Mouse (Mus musculus): ENCODE results near the gene Sh3gl3. TPM values are rescaled to one million over a fixed set of nuclear protein-coding genes. Genes with fewer than 3 reads are reported as not detected.

The Sh3gl3 gene
- total and polyA plus RNA-seq, 3 experiments, result 0.22 TPM; not detected in 2

- no peaks in the 10 kb centered on the region for H3K36me3 ChIP-seq (replicated peaks)
- ATAC-seq (ENCODE audit: extremely low read depth, insufficient number of reproducible peaks, low FRiP score, poor library complexity, severe bottlenecking), result no peak
- TF ChIP-seq GATA1 (IDR thresholded peaks at IDR 0.05; ENCODE audit: borderline replicate concordance, low read length) (no peak), GATA2 (IDR thresholded peaks at IDR 0.05; ENCODE audit: borderline replicate concordance, low read depth, low read length) (no peak), POLR2AphosphoS5 (IDR thresholded peaks at IDR 0.05; ENCODE audit: insufficient replicate concordance, low read depth, low read length) (no peak), TAL1 (conservative IDR thresholded peaks at IDR 0.05; ENCODE audit: low read depth, low read length) (no peak), CTCF (IDR thresholded peaks at IDR 0.05; ENCODE audit: low read depth, low read length) (no peak)
- H3K9me3 ChIP-seq (replicated peaks), result peaks cover 57% of the 10 kb centered on the region
- no peaks in the 10 kb centered on the region for H3K4me1 ChIP-seq (ENCODE audit: insufficient read depth, low read depth, low read length)
- no peaks in the 10 kb centered on the region for H3K27me3 ChIP-seq (ENCODE audit: insufficient read depth, low read length)
- H3K4me3 ChIP-seq (ENCODE audit: low read depth, low read length), result no peak overlapping the region
- no peak for DNase-seq (ENCODE audit: low spot score)
Measured at GRCm38 (mm10) chr7:82338532-82338931, 164.9 kb downstream of the Sh3gl3 start.

- Histone ChIP-seq H3K4me3 (ENCODE audit: low read depth, low read length) (no peak overlapping the region), H3K27me3 (ENCODE audit: insufficient read depth, low read length) (no peaks in the 10 kb centered on the region), H3K9me3 (replicated peaks) (peaks cover 50% of the 10 kb centered on the region), H3K4me1 (ENCODE audit: insufficient read depth, low read depth, low read length) (no peaks in the 10 kb centered on the region), H3K36me3 (replicated peaks) (no peaks in the 10 kb centered on the region)
- DNase-seq (ENCODE audit: low spot score) (no peak), ATAC-seq (ENCODE audit: extremely low read depth, insufficient number of reproducible peaks, low FRiP score, poor library complexity, severe bottlenecking) (no peak)
- TF ChIP-seq CTCF (IDR thresholded peaks at IDR 0.05; ENCODE audit: low read depth, low read length), result no peak
- TF ChIP-seq GATA2 (IDR thresholded peaks at IDR 0.05; ENCODE audit: borderline replicate concordance, low read depth, low read length), result no peak
- no peak for TF ChIP-seq POLR2AphosphoS5 (IDR thresholded peaks at IDR 0.05; ENCODE audit: insufficient replicate concordance, low read depth, low read length)
- TF ChIP-seq GATA1 (IDR thresholded peaks at IDR 0.05; ENCODE audit: borderline replicate concordance, low read length), result no peak
- TF ChIP-seq TAL1 (conservative IDR thresholded peaks at IDR 0.05; ENCODE audit: low read depth, low read length), result no peak
Measured at GRCm38 (mm10) chr7:82339214-82339613, 165.6 kb downstream of the Sh3gl3 start.

GRCm38 (mm10) chr7:82341476-82341875 lies 167.8 kb downstream of the Sh3gl3 start:
- Histone ChIP-seq H3K36me3 (replicated peaks) (no peaks in the 10 kb centered on the region), H3K27me3 (ENCODE audit: insufficient read depth, low read length) (no peaks in the 10 kb centered on the region), H3K4me1 (ENCODE audit: insufficient read depth, low read depth, low read length) (no peaks in the 10 kb centered on the region), H3K9me3 (replicated peaks) (peaks cover 33% of the 10 kb centered on the region), H3K4me3 (ENCODE audit: low read depth, low read length) (no peak overlapping the region)
- no peak for DNase-seq (ENCODE audit: low spot score)
- TF ChIP-seq GATA1 (IDR thresholded peaks at IDR 0.05; ENCODE audit: borderline replicate concordance, low read length), result no peak
- TF ChIP-seq TAL1 (conservative IDR thresholded peaks at IDR 0.05; ENCODE audit: low read depth, low read length), result no peak
- no peak for TF ChIP-seq GATA2 (IDR thresholded peaks at IDR 0.05; ENCODE audit: borderline replicate concordance, low read depth, low read length)
- TF ChIP-seq CTCF (IDR thresholded peaks at IDR 0.05; ENCODE audit: low read depth, low read length), result no peak
- no peak for TF ChIP-seq POLR2AphosphoS5 (IDR thresholded peaks at IDR 0.05; ENCODE audit: insufficient replicate concordance, low read depth, low read length)
- ATAC-seq (ENCODE audit: extremely low read depth, insufficient number of reproducible peaks, low FRiP score, poor library complexity, severe bottlenecking), result no peak

DNA sequence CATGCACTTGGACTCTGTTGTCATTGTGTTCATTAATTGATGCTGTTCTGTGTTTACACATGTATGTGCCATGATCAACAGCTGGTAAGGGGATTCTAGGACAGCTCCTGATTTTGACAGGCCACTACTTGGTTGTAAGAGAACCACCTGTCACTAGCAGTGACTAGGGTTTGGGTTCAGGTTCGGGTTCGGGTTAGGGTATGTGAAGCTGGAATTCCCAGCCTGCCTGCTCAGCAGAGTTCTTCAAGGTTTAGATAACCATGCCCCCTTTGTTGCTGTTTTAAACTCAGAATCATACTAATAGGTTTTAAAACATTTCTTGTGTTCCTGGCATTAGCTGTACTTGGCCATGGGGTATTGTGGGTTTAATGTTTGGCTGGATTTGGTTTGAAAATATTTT lies 173.1 kb downstream of the Sh3gl3 start:
- no peak overlapping the region for H3K4me3 ChIP-seq (ENCODE audit: low read depth, low read length)
- no peaks in the 10 kb centered on the region for H3K27me3 ChIP-seq (ENCODE audit: insufficient read depth, low read length)
- DNase-seq (ENCODE audit: low spot score) (no peak), ATAC-seq (ENCODE audit: extremely low read depth, insufficient number of reproducible peaks, low FRiP score, poor library complexity, severe bottlenecking) (no peak)
- TF ChIP-seq CTCF (IDR thresholded peaks at IDR 0.05; ENCODE audit: low read depth, low read length), result no peak
- no peak for TF ChIP-seq POLR2AphosphoS5 (IDR thresholded peaks at IDR 0.05; ENCODE audit: insufficient replicate concordance, low read depth, low read length)
- no peak for TF ChIP-seq GATA2 (IDR thresholded peaks at IDR 0.05; ENCODE audit: borderline replicate concordance, low read depth, low read length)
- no peak for TF ChIP-seq GATA1 (IDR thresholded peaks at IDR 0.05; ENCODE audit: borderline replicate concordance, low read length)
- no peak for TF ChIP-seq TAL1 (conservative IDR thresholded peaks at IDR 0.05; ENCODE audit: low read depth, low read length)
- H3K4me1 ChIP-seq (ENCODE audit: insufficient read depth, low read depth, low read length), result no peaks in the 10 kb centered on the region
- H3K9me3 ChIP-seq (replicated peaks), result peaks cover 17% of the 10 kb centered on the region
- H3K36me3 ChIP-seq (replicated peaks), result no peaks in the 10 kb centered on the region

DNA sequence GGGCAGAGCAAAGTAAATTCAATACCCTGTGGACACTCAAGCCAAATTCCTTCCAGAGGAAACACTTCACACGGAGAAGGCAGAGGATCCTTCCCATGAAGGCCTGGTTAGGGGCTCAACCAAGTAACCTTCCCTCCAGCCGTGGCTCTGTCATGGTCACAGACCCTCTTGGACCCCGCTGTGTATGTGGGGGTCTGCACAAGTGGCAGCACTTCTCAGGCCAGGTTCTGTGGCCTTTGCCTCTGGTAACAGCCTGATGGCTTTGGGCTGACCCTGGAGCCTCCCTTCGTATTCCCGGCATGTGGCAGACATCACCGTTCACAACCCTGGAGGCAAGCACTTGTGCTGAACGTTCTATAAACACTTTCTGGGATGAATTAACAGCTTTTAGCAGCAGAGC lies 176.2 kb downstream of the Sh3gl3 start:
- H3K27me3 ChIP-seq (ENCODE audit: insufficient read depth, low read length), result no peaks in the 10 kb centered on the region
- H3K36me3 ChIP-seq (replicated peaks), result no peaks in the 10 kb centered on the region
- ATAC-seq (ENCODE audit: extremely low read depth, insufficient number of reproducible peaks, low FRiP score, poor library complexity, severe bottlenecking) (no peak), DNase-seq (ENCODE audit: low spot score) (no peak)
- no peak for TF ChIP-seq GATA2 (IDR thresholded peaks at IDR 0.05; ENCODE audit: borderline replicate concordance, low read depth, low read length)
- peaks cover 20% of the 10 kb centered on the region for H3K9me3 ChIP-seq (replicated peaks)
- H3K4me3 ChIP-seq (ENCODE audit: low read depth, low read length), result no peak overlapping the region
- H3K4me1 ChIP-seq (ENCODE audit: insufficient read depth, low read depth, low read length), result no peaks in the 10 kb centered on the region

DNA sequence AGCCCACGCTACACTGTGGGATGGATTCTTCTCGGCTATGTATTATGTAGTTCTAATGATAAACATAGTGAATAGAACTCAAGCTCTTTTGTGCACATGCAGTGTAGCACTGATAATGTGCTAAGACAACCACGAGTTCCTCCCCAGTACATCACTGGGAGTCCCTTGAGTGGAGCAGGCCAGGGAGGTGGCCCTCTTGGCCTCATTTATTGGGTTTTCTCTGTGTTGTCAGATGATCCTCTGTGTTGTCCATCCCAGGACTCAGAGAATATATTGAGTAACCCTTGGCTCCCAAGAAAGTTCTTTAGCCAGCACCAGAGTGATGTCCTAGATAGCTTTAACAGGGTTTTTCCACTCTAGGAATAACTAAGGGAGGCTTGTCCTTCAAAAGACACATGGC lies 176.8 kb downstream of the Sh3gl3 start:
- TF ChIP-seq TAL1 (conservative IDR thresholded peaks at IDR 0.05; ENCODE audit: low read depth, low read length), result no peak
- no peak for TF ChIP-seq CTCF (IDR thresholded peaks at IDR 0.05; ENCODE audit: low read depth, low read length)
- TF ChIP-seq GATA1 (IDR thresholded peaks at IDR 0.05; ENCODE audit: borderline replicate concordance, low read length), result no peak
- TF ChIP-seq GATA2 (IDR thresholded peaks at IDR 0.05; ENCODE audit: borderline replicate concordance, low read depth, low read length), result no peak
- no peak for TF ChIP-seq POLR2AphosphoS5 (IDR thresholded peaks at IDR 0.05; ENCODE audit: insufficient replicate concordance, low read depth, low read length)
- Histone ChIP-seq H3K4me1 (ENCODE audit: insufficient read depth, low read depth, low read length) (no peaks in the 10 kb centered on the region), H3K4me3 (ENCODE audit: low read depth, low read length) (no peak overlapping the region), H3K9me3 (replicated peaks) (peaks cover 21% of the 10 kb centered on the region), H3K27me3 (ENCODE audit: insufficient read depth, low read length) (no peaks in the 10 kb centered on the region), H3K36me3 (replicated peaks) (no peaks in the 10 kb centered on the region)
- ATAC-seq (ENCODE audit: extremely low read depth, insufficient number of reproducible peaks, low FRiP score, poor library complexity, severe bottlenecking) (no peak), DNase-seq (ENCODE audit: low spot score) (no peak)

Other genes with a start within 250 kb of the Sh3gl3 start
- gene Hdgfl3, start 239.4 kb upstream of the Sh3gl3 start, total RNA-seq (2014; fragmentation: Nextera tagmentation), result not detected in 2 replicates
- 0.12 and 0.16 TPM in 2 replicates for gene Hdgfl3, start 239.4 kb upstream of the Sh3gl3 start, total RNA-seq (2017)
- not detected in 2 replicates for gene Hdgfl3, start 239.4 kb upstream of the Sh3gl3 start, polyA plus RNA-seq (2012)
- not detected in 2 replicates for gene Bnc1, start 181.5 kb upstream of the Sh3gl3 start, total RNA-seq (2014; fragmentation: Nextera tagmentation)
- 0.11 TPM in 1 of 2 replicates, not detected in the other for gene Bnc1, start 181.5 kb upstream of the Sh3gl3 start, total RNA-seq (2017)
- gene Bnc1, start 181.5 kb upstream of the Sh3gl3 start, polyA plus RNA-seq (2012), result not detected in 2 replicates
- gene Adamtsl3, start 161.9 kb downstream of the Sh3gl3 start, total RNA-seq (2014; fragmentation: Nextera tagmentation), result not detected in 2 replicates
- 0.49 TPM in 1 of 2 replicates, not detected in the other for gene Adamtsl3, start 161.9 kb downstream of the Sh3gl3 start, total RNA-seq (2017)
- not detected in 2 replicates for gene Adamtsl3, start 161.9 kb downstream of the Sh3gl3 start, polyA plus RNA-seq (2012)